Mouse (Mus musculus): ENCODE data around the gene Lhx4. TPM values are rescaled to one million over a fixed set of nuclear protein-coding genes. Genes with fewer than 3 reads are reported as not detected.
A peak's percentile ranks its signal among the peaks of the same experiment; 100 is the strongest.

The Lhx4 gene
- polyA plus RNA-seq, 1 experiment from 2014 or later = 1.6 TPM

DNA sequence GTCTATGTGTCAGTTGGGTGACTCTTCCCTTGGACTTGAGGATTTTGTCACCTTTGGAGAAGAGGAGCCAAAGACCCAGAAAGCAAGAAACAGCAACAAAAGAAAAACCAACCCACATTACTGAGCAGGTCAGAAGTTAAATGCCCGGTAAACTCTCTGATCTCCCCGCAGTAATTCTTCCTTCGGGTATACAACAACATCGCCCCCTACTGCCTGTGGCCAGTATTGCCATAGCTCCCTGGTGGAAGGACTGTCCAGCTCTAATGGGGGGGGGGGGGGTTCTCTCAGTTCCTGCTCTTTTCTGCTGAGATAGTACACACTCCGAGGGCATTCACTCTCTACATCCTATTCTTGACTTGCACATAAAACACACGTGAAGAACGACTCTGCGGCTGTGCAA, 30.0 kb downstream of the Lhx4 start:
- no peak overlapping the region for H3K9ac ChIP-seq (ENCODE audit: low read depth, low read length)
- peaks cover 48% of the 10 kb centered on the region for H3K27me3 ChIP-seq (ENCODE audit: control insufficient read depth, insufficient read depth, low read depth, low read length)
- no peak for ATAC-seq
- H3K4me2 ChIP-seq (ENCODE audit: low read length) = no peak overlapping the region
- no peaks in the 10 kb centered on the region for H3K36me3 ChIP-seq (ENCODE audit: control insufficient read depth, insufficient read depth, low read length)
- no peaks in the 10 kb centered on the region for H3K4me1 ChIP-seq (ENCODE audit: control insufficient read depth, insufficient read depth, low read length)
- no peak overlapping the region for H3K4me3 ChIP-seq (ENCODE audit: low read depth, low read length)
- no peak overlapping the region for H3K27ac ChIP-seq (ENCODE audit: low read length)
- WGBS = 21% methylated on average over 8 of the region's 8 CpGs
- no peaks in the 10 kb centered on the region; the same call in 1 of the 2 replicates for H3K9me3 ChIP-seq (replicated peaks; ENCODE audit: control insufficient read depth, low read length, poor library complexity, severe bottlenecking)

DNA sequence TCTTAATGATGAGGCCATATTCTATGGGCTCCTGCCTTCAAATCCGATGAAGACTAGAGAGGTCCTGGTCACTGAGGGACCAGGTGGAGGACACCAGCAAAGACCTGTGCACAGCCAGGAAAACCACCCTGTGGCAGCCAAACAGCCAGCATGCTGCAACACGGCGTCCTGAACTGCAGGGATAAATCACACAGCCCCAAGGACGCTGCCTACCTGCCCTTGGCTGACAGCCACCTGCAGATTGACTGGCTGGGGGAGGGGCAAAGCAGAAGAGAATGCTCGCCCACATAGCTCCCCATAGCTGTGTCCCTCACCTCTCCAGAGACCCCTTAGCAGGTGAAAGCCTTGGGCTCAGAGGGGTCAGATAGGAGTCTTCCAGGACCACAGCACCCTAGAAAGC, 31.5 kb downstream of the Lhx4 start:
- 58% methylated on average over 5 of the region's 5 CpGs for WGBS
- Histone ChIP-seq H3K27me3 (ENCODE audit: control insufficient read depth, insufficient read depth, low read depth, low read length) (peaks cover 37% of the 10 kb centered on the region), H3K4me1 (ENCODE audit: control insufficient read depth, insufficient read depth, low read length) (no peaks in the 10 kb centered on the region), H3K4me2 (ENCODE audit: low read length) (no peak overlapping the region), H3K9me3 (replicated peaks; ENCODE audit: control insufficient read depth, low read length, poor library complexity, severe bottlenecking) (no peaks in the 10 kb centered on the region), H3K9ac (ENCODE audit: low read depth, low read length) (no peak overlapping the region), H3K4me3 (ENCODE audit: low read depth, low read length) (no peak overlapping the region), H3K36me3 (ENCODE audit: control insufficient read depth, insufficient read depth, low read length) (no peaks in the 10 kb centered on the region), H3K27ac (ENCODE audit: low read length) (no peak overlapping the region)
- no peak for ATAC-seq

DNA sequence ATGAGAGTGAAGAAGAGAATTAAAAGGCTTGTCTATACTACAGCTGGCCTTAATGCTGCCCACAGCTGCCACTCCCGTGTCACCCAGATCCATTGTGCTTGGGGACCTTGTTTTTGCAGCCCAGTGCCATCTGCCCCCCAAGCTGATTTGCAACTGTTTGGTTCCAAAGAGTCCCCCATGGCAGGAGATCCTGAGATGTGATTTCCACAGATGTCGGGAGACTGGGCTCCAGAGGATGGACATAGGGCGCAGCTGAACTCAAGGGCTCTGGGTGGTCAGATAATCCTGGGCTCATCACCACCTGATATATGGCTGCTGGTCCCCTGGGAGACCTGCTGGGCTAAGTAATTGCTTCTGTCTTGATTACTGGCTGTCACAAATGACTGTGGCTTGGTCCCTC, 32.6 kb downstream of the Lhx4 start:
- no peaks in the 10 kb centered on the region for H3K36me3 ChIP-seq (ENCODE audit: control insufficient read depth, insufficient read depth, low read length)
- no peak overlapping the region for H3K27ac ChIP-seq (ENCODE audit: low read length)
- H3K4me2 ChIP-seq (ENCODE audit: low read length) = no peak overlapping the region
- H3K4me3 ChIP-seq (ENCODE audit: low read depth, low read length) = no peak overlapping the region
- no peaks in the 10 kb centered on the region for H3K9me3 ChIP-seq (replicated peaks; ENCODE audit: control insufficient read depth, low read length, poor library complexity, severe bottlenecking)
- no peak overlapping the region for H3K9ac ChIP-seq (ENCODE audit: low read depth, low read length)
- peaks cover 30% of the 10 kb centered on the region for H3K27me3 ChIP-seq (ENCODE audit: control insufficient read depth, insufficient read depth, low read depth, low read length)
- ATAC-seq = no peak
- no peaks in the 10 kb centered on the region for H3K4me1 ChIP-seq (ENCODE audit: control insufficient read depth, insufficient read depth, low read length)
- WGBS = 87% methylated on average over 3 of the region's 3 CpGs

DNA sequence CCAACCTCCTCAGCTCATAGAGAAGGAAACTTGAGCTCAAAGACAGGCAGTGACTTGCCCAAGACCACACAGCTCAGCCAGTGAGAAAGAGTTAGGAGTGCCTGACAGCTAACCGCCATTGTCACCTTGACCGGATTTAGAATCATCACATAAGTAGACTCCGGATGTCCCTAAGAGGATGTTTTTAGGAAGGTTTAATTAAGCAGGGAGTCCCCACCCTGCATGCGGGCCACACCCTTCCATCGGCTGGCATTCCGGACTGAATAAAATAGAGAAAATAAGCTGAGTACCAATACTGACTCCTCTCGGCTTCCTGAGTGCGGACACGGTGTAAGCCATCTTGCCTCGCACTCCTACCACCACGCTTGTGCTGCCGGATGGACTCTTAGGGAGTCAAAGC, 34.2 kb downstream of the Lhx4 start:
- Histone ChIP-seq H3K4me1 (ENCODE audit: control insufficient read depth, insufficient read depth, low read length) (peaks cover 1% of the 10 kb centered on the region; the same call in 1 of the 2 replicates), H3K4me3 (ENCODE audit: low read depth, low read length) (no peak overlapping the region), H3K27me3 (ENCODE audit: control insufficient read depth, insufficient read depth, low read depth, low read length) (peaks cover 17% of the 10 kb centered on the region), H3K27ac (ENCODE audit: low read length) (no peak overlapping the region), H3K9me3 (replicated peaks; ENCODE audit: control insufficient read depth, low read length, poor library complexity, severe bottlenecking) (no peaks in the 10 kb centered on the region), H3K4me2 (ENCODE audit: low read length) (no peak overlapping the region), H3K9ac (ENCODE audit: low read depth, low read length) (no peak overlapping the region), H3K36me3 (ENCODE audit: control insufficient read depth, insufficient read depth, low read length) (no peaks in the 10 kb centered on the region)
- no peak for ATAC-seq
- WGBS = 93% methylated on average over 12 of the region's 12 CpGs

DNA sequence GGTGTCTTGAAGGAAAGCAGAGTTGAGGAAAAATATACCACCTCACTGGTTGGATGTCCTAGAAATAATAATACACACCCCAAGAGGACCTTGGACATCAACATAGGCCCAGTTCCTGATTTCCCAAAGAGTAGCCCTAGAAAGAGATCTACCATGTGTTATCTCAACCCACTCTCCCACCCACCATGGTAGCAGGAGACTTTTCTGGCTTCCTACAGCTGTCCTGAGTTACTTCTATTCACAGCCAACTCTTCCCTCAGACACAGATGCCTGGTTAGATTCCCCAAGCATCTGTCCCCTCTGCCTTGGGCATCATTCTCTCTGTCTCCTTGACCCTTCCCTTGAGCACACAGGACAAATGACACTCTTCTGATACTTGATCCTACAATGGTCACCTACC, 36.1 kb downstream of the Lhx4 start:
- Histone ChIP-seq H3K4me2 (ENCODE audit: low read length) (no peak overlapping the region), H3K36me3 (ENCODE audit: control insufficient read depth, insufficient read depth, low read length) (no peaks in the 10 kb centered on the region), H3K4me3 (ENCODE audit: low read depth, low read length) (no peak overlapping the region), H3K9ac (ENCODE audit: low read depth, low read length) (no peak overlapping the region), H3K9me3 (replicated peaks; ENCODE audit: control insufficient read depth, low read length, poor library complexity, severe bottlenecking) (no peaks in the 10 kb centered on the region), H3K27me3 (ENCODE audit: control insufficient read depth, insufficient read depth, low read depth, low read length) (peaks cover 6% of the 10 kb centered on the region), H3K27ac (ENCODE audit: low read length) (no peak overlapping the region), H3K4me1 (ENCODE audit: control insufficient read depth, insufficient read depth, low read length) (peaks cover 4% of the 10 kb centered on the region; the same call in 1 of the 2 replicates)
- no peak for ATAC-seq

DNA sequence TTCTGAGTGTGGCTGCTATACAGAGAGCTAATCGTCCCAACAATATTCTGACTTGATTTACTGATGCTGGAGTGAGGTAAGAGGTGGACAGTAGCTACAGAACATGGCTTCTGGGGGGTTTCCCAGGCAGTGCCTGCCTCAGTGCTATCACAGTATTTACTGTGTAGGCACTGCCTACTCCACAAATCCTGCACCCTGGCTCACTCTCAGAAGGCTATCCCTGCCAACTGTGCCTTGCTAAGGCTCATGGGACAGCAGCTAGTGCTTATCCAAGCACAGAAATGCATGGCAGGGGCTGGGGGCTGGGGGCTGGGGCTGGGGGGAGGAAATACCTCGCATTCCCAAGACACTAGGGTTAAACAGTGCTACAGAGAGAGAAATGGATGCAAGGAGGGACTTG, 38.2 kb downstream of the Lhx4 start:
- Histone ChIP-seq H3K27ac (ENCODE audit: low read length) (no peak overlapping the region), H3K9me3 (replicated peaks; ENCODE audit: control insufficient read depth, low read length, poor library complexity, severe bottlenecking) (no peaks in the 10 kb centered on the region), H3K4me2 (ENCODE audit: low read length) (no peak overlapping the region), H3K36me3 (ENCODE audit: control insufficient read depth, insufficient read depth, low read length) (no peaks in the 10 kb centered on the region), H3K4me3 (ENCODE audit: low read depth, low read length) (no peak overlapping the region), H3K9ac (ENCODE audit: low read depth, low read length) (no peak overlapping the region), H3K4me1 (ENCODE audit: control insufficient read depth, insufficient read depth, low read length) (peaks cover 4% of the 10 kb centered on the region; the same call in 1 of the 2 replicates), H3K27me3 (ENCODE audit: control insufficient read depth, insufficient read depth, low read depth, low read length) (peaks cover 2% of the 10 kb centered on the region; the same call in 1 of the 2 replicates)
- ATAC-seq = no peak
- 62% methylated on average over 2 of the region's 2 CpGs for WGBS

DNA sequence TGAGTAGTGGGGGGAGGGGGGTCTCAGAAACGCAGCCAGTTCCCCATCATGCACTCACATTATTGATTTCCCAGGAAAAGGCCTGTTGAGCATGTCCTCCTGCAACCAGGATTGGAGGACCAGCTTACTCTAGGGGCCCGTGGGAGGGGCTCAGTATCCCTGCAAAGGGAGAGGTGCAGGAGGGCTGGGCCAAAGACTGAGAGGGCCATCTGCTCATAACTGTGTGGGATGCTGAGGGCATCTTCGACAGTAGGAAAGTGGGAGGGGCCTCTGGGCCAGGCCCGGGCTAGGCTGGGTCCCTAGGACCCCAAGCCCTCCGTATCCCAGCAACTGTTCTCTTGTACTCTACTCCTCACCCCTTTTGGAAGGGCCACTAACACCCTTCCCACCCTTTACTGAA, 47.3 kb downstream of the Lhx4 start:
- H3K27me3 ChIP-seq (ENCODE audit: control insufficient read depth, insufficient read depth, low read depth, low read length) = no peaks in the 10 kb centered on the region
- no peaks in the 10 kb centered on the region for H3K9me3 ChIP-seq (replicated peaks; ENCODE audit: control insufficient read depth, low read length, poor library complexity, severe bottlenecking)
- H3K4me2 ChIP-seq (ENCODE audit: low read length) = no peak overlapping the region
- H3K36me3 ChIP-seq (ENCODE audit: control insufficient read depth, insufficient read depth, low read length) = no peaks in the 10 kb centered on the region
- H3K4me3 ChIP-seq (ENCODE audit: low read depth, low read length) = no peak overlapping the region
- peak; percentile 57; the same call in 1 of the 2 replicates for ATAC-seq
- no peak overlapping the region for H3K9ac ChIP-seq (ENCODE audit: low read depth, low read length)
- no peak overlapping the region for H3K27ac ChIP-seq (ENCODE audit: low read length)
- 43% methylated on average over 5 of the region's 5 CpGs for WGBS
- no peaks in the 10 kb centered on the region for H3K4me1 ChIP-seq (ENCODE audit: control insufficient read depth, insufficient read depth, low read length)

DNA sequence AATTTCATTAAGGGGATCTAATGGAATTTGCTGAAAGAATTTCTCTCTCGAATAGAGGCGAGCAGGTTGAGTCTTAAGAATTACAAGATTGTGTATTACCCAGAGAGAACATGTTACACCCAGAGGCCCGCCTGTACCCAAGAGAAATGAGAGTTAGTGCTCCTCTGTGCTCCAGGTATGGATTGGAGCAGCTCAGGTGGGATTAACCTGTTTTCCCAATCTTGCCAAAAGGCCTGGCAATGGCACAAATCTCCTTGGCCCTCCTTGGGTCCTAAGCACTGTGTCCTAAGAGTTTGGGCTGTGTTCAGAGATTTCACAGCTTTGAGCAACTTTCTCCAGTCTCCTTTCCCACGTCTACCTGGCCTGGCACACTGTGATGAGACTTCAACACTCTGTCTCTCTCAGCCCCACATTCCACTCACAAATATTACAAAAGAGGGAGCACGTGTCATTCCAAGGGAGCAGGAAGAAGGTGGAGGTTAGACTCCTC, 48.2 kb downstream of the Lhx4 start:
- Histone ChIP-seq H3K27ac (ENCODE audit: low read length) (no peak overlapping the region), H3K4me2 (ENCODE audit: low read length) (no peak overlapping the region), H3K27me3 (ENCODE audit: control insufficient read depth, insufficient read depth, low read depth, low read length) (no peaks in the 10 kb centered on the region), H3K4me3 (ENCODE audit: low read depth, low read length) (no peak overlapping the region), H3K4me1 (ENCODE audit: control insufficient read depth, insufficient read depth, low read length) (peaks cover 6% of the 10 kb centered on the region; the same call in 1 of the 2 replicates), H3K36me3 (ENCODE audit: control insufficient read depth, insufficient read depth, low read length) (no peaks in the 10 kb centered on the region), H3K9ac (ENCODE audit: low read depth, low read length) (no peak overlapping the region), H3K9me3 (replicated peaks; ENCODE audit: control insufficient read depth, low read length, poor library complexity, severe bottlenecking) (no peaks in the 10 kb centered on the region)
- ATAC-seq = no peak
- WGBS = 82% methylated on average over 5 of the region's 5 CpGs

DNA sequence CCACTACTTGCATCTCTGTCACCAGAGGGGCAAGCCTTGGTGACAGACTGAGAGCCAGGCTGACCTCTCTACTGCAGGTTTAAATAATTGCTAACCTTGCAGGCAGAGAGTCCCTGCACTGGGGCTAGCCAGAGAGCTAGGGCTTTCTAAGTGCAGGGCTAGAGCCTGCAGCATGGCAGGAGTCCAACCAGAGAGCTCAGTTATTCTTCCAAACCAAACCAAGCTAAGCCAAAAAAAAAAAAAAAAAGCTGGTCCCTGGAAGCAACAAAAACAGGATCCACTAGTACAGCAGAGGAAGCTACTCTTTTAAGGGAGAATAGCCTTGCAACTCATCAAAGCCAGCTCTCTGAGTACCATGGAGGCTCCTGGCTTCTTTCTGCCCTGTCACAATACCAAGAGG, 50.6 kb downstream of the Lhx4 start:
- no peak overlapping the region for H3K9ac ChIP-seq (ENCODE audit: low read depth, low read length)
- H3K9me3 ChIP-seq (replicated peaks; ENCODE audit: control insufficient read depth, low read length, poor library complexity, severe bottlenecking) = no peaks in the 10 kb centered on the region
- no peak overlapping the region for H3K4me2 ChIP-seq (ENCODE audit: low read length)
- H3K4me3 ChIP-seq (ENCODE audit: low read depth, low read length) = no peak overlapping the region
- no peak for ATAC-seq
- peaks cover 6% of the 10 kb centered on the region; the same call in 1 of the 2 replicates for H3K4me1 ChIP-seq (ENCODE audit: control insufficient read depth, insufficient read depth, low read length)
- no peaks in the 10 kb centered on the region for H3K27me3 ChIP-seq (ENCODE audit: control insufficient read depth, insufficient read depth, low read depth, low read length)
- no peak overlapping the region for H3K27ac ChIP-seq (ENCODE audit: low read length)
- H3K36me3 ChIP-seq (ENCODE audit: control insufficient read depth, insufficient read depth, low read length) = no peaks in the 10 kb centered on the region

Data from midbrain, embryonic 16.5 days (tissue).